Mouse (Mus musculus) limb, embryonic 15.5 days (tissue): ENCODE measurements around the gene Uggt2. TPM values are rescaled to one million over a fixed set of nuclear protein-coding genes. Genes with fewer than 3 reads are reported as not detected.
A peak's percentile ranks its signal among the peaks of the same experiment; 100 is the strongest.

Experiments
- ATAC-seq: fragments of 200-750 bp; cut with Nextera tagmentation; 2 replicates; pipeline ENCODE4 v1.8.0; 2017; ENCODE audit warnings: low read depth, moderate TSS enrichment; ENCODE audit not compliant: insufficient number of reproducible peaks, low FRiP score, low TSS enrichment
- H3K27ac ChIP-seq: fragments of 300-500 bp; sonication (generic); 2 replicates; pipeline ENCODE4 v1.5.1; 2015; ENCODE audit warnings: moderate library complexity, mild to moderate bottlenecking, inconsistent platforms
- H3K27me3 ChIP-seq: fragments of 300-500 bp; sonication (generic); 2 replicates; pipeline ENCODE4 v1.6.1; 2015; ENCODE audit warnings: inconsistent platforms
- H3K36me3 ChIP-seq: fragments of 300-500 bp; sonication (generic); 2 replicates; pipeline ENCODE4 v1.6.1; 2015; ENCODE audit warnings: inconsistent platforms
- H3K4me1 ChIP-seq: fragments of 300-500 bp; sonication (generic); 2 replicates; pipeline ENCODE4 v1.6.1; 2015; ENCODE audit warnings: inconsistent platforms
- H3K4me2 ChIP-seq: fragments of 300-500 bp; sonication (generic); 2 replicates; pipeline ENCODE4 v1.6.1; 2015; ENCODE audit warnings: mild to moderate bottlenecking, inconsistent platforms
- H3K4me3 ChIP-seq: fragments of 300-500 bp; sonication (generic); 2 replicates; pipeline ENCODE4 v1.5.1; 2015; ENCODE audit warnings: mild to moderate bottlenecking, inconsistent platforms
- H3K9ac ChIP-seq: fragments of 300-500 bp; sonication (generic); 2 replicates; pipeline ENCODE4 v1.6.1; 2015; ENCODE audit warnings: inconsistent platforms
- H3K9me3 ChIP-seq: fragments of 300-500 bp; sonication (generic); 2 replicates; pipeline ENCODE4 v1.6.1; 2016; ENCODE audit warnings: inconsistent platforms
- WGBS: fragments of 180-500 bp; shearing (Covaris S2); methylation state at CpG from one replicate; pipeline ENCODE4 v1.1.7; 2015; 5-methylcytosine and 5-hydroxymethylcytosine counted together
- polyA plus RNA-seq: library from polyadenylated mRNA; unstranded; fragments of >200 nt; fragmentation: Nextera tagmentation; extraction: Ambion mirVana; gene quantifications from 2 replicates; pipeline ENCODE4 v1.2.1, GENCODE M21; 2015

The Uggt2 gene
- polyA plus RNA-seq, 1 experiment from 2014 or later, result 10.9 TPM

DNA sequence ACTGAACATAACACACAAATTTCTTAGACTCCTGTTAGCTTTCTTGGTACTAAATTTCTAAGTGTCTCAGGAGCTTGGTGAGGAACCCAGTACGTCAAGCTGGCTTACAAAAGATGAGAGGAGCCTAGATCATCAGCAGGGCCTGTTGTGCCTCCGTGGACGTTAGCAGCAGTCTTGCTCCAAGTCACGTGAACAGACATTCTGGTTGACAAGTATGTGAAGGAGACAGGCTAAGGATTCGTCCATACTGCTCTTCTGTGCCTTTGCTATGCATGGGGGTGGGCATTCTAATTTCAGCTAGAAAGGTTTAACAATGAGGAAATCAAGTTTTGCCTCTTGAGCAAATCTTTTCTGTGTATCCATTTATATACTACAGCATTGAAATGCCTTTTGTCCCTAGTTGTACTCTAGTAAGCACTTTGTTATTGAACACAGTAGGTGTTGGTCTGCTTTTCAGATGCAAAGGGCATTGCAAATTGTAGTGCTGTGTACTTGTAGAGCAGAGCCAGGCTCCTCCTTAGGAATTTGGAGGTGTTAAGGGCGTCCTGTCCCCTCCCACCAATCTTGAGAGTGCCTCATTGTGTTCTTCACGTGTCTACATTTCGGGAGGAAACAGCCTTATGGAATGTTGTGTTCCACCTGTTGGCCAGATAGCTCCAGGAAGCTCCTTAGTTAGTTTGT, 122.0 kb downstream of the Uggt2 start:
- Histone ChIP-seq H3K4me1 (no peaks in the 10 kb centered on the region), H3K9me3 (no peaks in the 10 kb centered on the region), H3K4me2 (no peak overlapping the region), H3K27me3 (no peaks in the 10 kb centered on the region), H3K4me3 (no peak overlapping the region), H3K36me3 (peaks cover 76% of the 10 kb centered on the region), H3K9ac (no peak overlapping the region), H3K27ac (no peak overlapping the region)
- 80% methylated on average over 8 of the region's 8 CpGs for WGBS
- no peak for ATAC-seq

DNA sequence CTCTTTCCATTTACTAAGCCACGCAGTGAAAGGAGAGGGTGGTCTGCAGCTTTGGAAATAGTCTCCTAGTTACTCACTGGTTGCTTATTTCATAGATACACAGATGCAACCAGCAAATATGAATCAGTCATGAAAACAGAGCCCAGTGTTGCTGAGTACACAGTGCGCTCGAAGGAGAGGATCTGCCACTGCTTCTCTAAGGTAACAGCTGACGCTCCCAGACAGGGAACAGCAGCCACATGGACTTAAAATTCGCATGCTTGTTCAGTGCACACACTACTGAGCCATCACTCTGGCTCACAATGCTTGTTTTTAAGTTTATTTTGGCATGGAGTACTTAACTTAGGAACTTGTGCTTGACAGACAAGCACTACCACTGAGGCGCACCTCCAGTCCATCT, 127.0 kb downstream of the Uggt2 start:
- H3K4me3 ChIP-seq, result no peak overlapping the region
- H3K27ac ChIP-seq, result no peak overlapping the region
- H3K4me1 ChIP-seq, result no peaks in the 10 kb centered on the region
- no peaks in the 10 kb centered on the region for H3K9me3 ChIP-seq
- 94% methylated on average over 6 of the region's 6 CpGs for WGBS
- peaks cover 80% of the 10 kb centered on the region for H3K36me3 ChIP-seq
- no peak overlapping the region for H3K4me2 ChIP-seq
- no peaks in the 10 kb centered on the region for H3K27me3 ChIP-seq
- H3K9ac ChIP-seq, result no peak overlapping the region
- no peak for ATAC-seq

GRCm38 (mm10) chr14:118967646-118968045, 131.6 kb downstream of the Uggt2 start:
- Histone ChIP-seq H3K9ac (no peak overlapping the region), H3K4me3 (no peak overlapping the region), H3K4me2 (no peak overlapping the region), H3K9me3 (no peaks in the 10 kb centered on the region), H3K27me3 (no peaks in the 10 kb centered on the region), H3K36me3 (peaks cover 51% of the 10 kb centered on the region), H3K27ac (no peak overlapping the region), H3K4me1 (no peaks in the 10 kb centered on the region)
- WGBS, result 90% methylated on average over 7 of the region's 7 CpGs
- ATAC-seq, result no peak

DNA sequence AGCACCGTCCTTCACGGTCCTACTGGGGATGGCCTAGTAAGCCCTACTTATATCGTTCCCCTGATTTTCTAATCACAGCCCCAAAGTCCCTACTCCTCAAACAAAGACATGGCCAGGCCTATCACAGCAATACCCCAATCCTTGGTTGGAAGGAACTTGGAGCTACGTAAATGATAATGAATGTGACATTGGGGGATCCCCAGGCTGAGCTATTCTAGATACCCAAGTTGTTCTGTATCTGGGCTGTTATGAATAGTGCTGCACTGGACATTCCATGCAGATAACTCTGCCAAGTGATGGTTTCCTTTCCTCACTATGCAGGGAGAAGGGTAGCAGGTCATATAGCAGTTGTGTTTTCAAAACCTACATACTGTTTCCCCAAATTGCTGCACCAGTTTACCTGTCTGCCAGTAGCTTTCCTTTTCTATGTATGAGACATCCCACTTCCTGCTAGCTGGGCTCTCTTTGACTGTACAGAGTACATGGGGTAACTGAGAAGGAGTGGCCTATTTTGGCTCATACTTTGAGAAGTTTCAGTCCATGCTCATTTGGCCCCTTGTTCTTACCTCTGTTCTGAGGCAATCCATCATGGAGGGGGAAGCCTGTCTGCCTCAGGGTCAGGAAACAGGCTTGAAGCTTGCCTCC, 133.8 kb downstream of the Uggt2 start:
- no peaks in the 10 kb centered on the region for H3K4me1 ChIP-seq
- peaks cover 48% of the 10 kb centered on the region for H3K36me3 ChIP-seq

GRCm38 (mm10) chr14:118958010-118958409, 141.2 kb downstream of the Uggt2 start:
- H3K4me3 ChIP-seq, result no peak overlapping the region
- ATAC-seq, result no peak
- peaks cover 62% of the 10 kb centered on the region for H3K36me3 ChIP-seq
- no peaks in the 10 kb centered on the region for H3K27me3 ChIP-seq
- H3K4me1 ChIP-seq, result no peaks in the 10 kb centered on the region
- H3K4me2 ChIP-seq, result no peak overlapping the region
- no peak overlapping the region for H3K27ac ChIP-seq
- 88% methylated on average over 3 of the region's 3 CpGs for WGBS
- no peaks in the 10 kb centered on the region for H3K9me3 ChIP-seq
- H3K9ac ChIP-seq, result no peak overlapping the region

More for the DNA sequence above, 133.8 kb downstream of the Uggt2 start:
- no peak overlapping the region for H3K4me2 ChIP-seq
- no peaks in the 10 kb centered on the region for H3K9me3 ChIP-seq
- WGBS, result 90% methylated on average over 4 of the region's 4 CpGs
- no peak overlapping the region for H3K4me3 ChIP-seq
- H3K27ac ChIP-seq, result no peak overlapping the region
- ATAC-seq, result no peak
- H3K27me3 ChIP-seq, result no peaks in the 10 kb centered on the region
- no peak overlapping the region for H3K9ac ChIP-seq

GRCm38 (mm10) chr14:118951912-118952583, 147.2 kb downstream of the Uggt2 start:
- ATAC-seq, result no peak
- H3K9me3 ChIP-seq, result no peaks in the 10 kb centered on the region
- no peaks in the 10 kb centered on the region for H3K27me3 ChIP-seq
- H3K9ac ChIP-seq, result no peak overlapping the region
- 87% methylated on average over 9 of the region's 9 CpGs for WGBS
- no peaks in the 10 kb centered on the region for H3K4me1 ChIP-seq
- H3K36me3 ChIP-seq, result peaks cover 24% of the 10 kb centered on the region
- H3K27ac ChIP-seq, result no peak overlapping the region
- no peak overlapping the region for H3K4me3 ChIP-seq
- H3K4me2 ChIP-seq, result no peak overlapping the region

DNA sequence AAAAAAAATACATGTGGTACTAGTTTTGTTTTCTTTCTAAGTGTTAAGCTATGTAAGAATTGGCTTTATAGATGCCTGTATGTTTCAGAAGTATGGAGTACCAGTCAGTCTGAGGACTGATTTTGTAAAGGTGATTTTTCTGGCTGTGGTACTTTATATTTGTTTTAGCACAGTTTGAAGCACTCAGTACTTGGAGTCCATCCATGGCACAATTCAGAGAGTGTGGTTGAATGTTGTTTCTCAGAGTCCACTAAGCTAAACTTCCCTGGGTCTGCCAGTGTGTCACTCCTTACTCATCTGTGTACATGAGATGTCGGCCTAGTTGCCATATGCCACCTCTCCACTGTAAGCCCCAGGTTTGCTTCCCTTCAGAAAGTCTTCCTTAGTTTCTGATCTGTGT, 150.4 kb downstream of the Uggt2 start:
- no peak for ATAC-seq
- 87% methylated on average over 1 of the region's 1 CpGs for WGBS
- H3K9ac ChIP-seq, result no peak overlapping the region

GRCm38 (mm10) chr14:118944702-118945101, 154.5 kb downstream of the Uggt2 start:
- 0 out of 2 replicates have a peak, but pooled peaks cover 11% of the 10 kb centered on the region for H3K4me1 ChIP-seq
- no peak for ATAC-seq
- no peak overlapping the region for H3K27ac ChIP-seq
- H3K9ac ChIP-seq, result no peak overlapping the region
- WGBS, result 72% methylated on average over 2 of the region's 2 CpGs
- no peak overlapping the region for H3K4me3 ChIP-seq
- H3K4me2 ChIP-seq, result no peak overlapping the region
- H3K9me3 ChIP-seq, result no peaks in the 10 kb centered on the region
- no peaks in the 10 kb centered on the region for H3K27me3 ChIP-seq
- no peaks in the 10 kb centered on the region for H3K36me3 ChIP-seq

More for the DNA sequence above, 150.4 kb downstream of the Uggt2 start:
- Histone ChIP-seq H3K27me3 (no peaks in the 10 kb centered on the region), H3K36me3 (peaks cover 5% of the 10 kb centered on the region), H3K9me3 (no peaks in the 10 kb centered on the region), H3K4me1 (no peaks in the 10 kb centered on the region), H3K4me3 (no peak overlapping the region), H3K4me2 (no peak overlapping the region), H3K27ac (no peak overlapping the region)

- H3K9ac ChIP-seq, result no peak overlapping the region
- H3K27me3 ChIP-seq, result no peaks in the 10 kb centered on the region
- H3K4me1 ChIP-seq, result peaks cover 20% of the 10 kb centered on the region
- 51% methylated on average over 12 of the region's 12 CpGs for WGBS
- H3K27ac ChIP-seq, result no peak overlapping the region
- H3K9me3 ChIP-seq, result no peaks in the 10 kb centered on the region
- no peak overlapping the region for H3K4me2 ChIP-seq
- no peak overlapping the region for H3K4me3 ChIP-seq
- no peaks in the 10 kb centered on the region for H3K36me3 ChIP-seq
- no peak for ATAC-seq
Observed at GRCm38 (mm10) chr14:118942076-118942475, 157.2 kb downstream of the Uggt2 start.

GRCm38 (mm10) chr14:118940796-118941495, 158.3 kb downstream of the Uggt2 start:
- H3K4me3 ChIP-seq, result no peak overlapping the region
- no peak for ATAC-seq
- H3K4me1 ChIP-seq, result peaks cover 24% of the 10 kb centered on the region
- H3K9ac ChIP-seq, result no peak overlapping the region
- H3K36me3 ChIP-seq, result no peaks in the 10 kb centered on the region
- H3K27me3 ChIP-seq, result no peaks in the 10 kb centered on the region
- no peaks in the 10 kb centered on the region for H3K9me3 ChIP-seq
- H3K4me2 ChIP-seq, result no peak overlapping the region
- 75% methylated on average over 4 of the region's 4 CpGs for WGBS
- no peak overlapping the region for H3K27ac ChIP-seq

DNA sequence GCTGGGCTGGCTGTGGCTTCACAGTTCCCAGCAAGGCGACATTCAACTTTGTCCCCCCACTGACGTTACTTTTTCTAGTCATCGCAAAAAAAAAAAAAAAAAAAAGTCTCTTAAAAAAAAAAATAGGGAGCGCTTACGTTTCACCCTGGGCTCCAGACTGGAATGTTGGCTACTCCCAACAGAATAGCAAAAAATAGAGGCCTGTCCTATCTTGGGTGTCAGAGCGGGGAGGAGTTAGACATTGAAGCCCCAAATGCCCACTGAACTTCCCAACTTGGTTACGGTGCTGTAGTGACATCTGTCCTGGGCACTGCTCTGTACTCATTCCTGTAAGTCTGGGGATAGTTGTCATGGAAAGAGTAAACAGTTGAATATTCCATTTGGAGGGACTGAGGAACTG, 160.7 kb downstream of the Uggt2 start:
- H3K36me3 ChIP-seq, result no peaks in the 10 kb centered on the region
- no peak for ATAC-seq
- WGBS, result under 1% methylated on average over 7 of the region's 7 CpGs
- peak overlapping the region; percentile 50 for H3K4me2 ChIP-seq
- no peaks in the 10 kb centered on the region for H3K27me3 ChIP-seq
- no peaks in the 10 kb centered on the region for H3K9me3 ChIP-seq
- H3K4me1 ChIP-seq, result peaks cover 24% of the 10 kb centered on the region
- peak overlapping the region; percentile 100 for H3K4me3 ChIP-seq
- peak overlapping the region; percentile 95 for H3K27ac ChIP-seq
- H3K9ac ChIP-seq, result peak overlapping the region; percentile 99
